Mouse (Mus musculus) CD4-positive, CD25-positive, alpha-beta regulatory T cell, adult 4 months (primary cell): ENCODE results near the gene Sdccag8. TPM values are rescaled to one million over a fixed set of nuclear protein-coding genes. Genes with fewer than 3 reads are reported as not detected.
"Not testable (repeated sequence)": the region's sequence is repeated elsewhere in the genome, so short reads cannot be mapped to it uniquely, and the experiment has no call there.

Experiments
- ATAC-seq: one replicate; pipeline ENCODE4 v1.8.0; 2017
- polyA plus RNA-seq, 2 experiments: library from polyadenylated mRNA; unstranded; fragments of 100-300 nt; shearing (Covaris generic); gene quantifications; one replicate each; pipeline ENCODE4 v1.2.1; 2017

Gene Sdccag8
- polyA plus RNA-seq, 2 experiments from 2014 or later = 25.3 to 25.5 TPM

DNA sequence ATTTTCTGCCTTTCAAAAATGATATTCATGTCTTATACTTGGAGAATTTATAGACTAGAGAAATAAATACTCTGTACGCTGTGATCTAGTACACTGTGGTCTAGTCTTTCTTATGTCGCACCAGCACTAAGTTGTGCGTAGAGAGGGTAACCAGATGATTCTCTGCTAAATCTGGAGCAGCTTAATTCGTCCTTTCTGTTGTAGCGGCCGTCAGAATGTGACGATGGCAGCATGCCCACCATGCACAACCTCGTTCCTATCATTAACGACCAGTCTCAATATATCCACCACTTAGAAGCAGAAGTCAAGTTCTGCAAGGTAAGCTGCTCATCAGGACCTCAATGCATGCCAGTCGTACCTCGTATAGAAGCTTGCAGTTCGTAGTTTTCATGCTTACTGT is 14.2 kb downstream of the Sdccag8 start:
- no peak for ATAC-seq

DNA sequence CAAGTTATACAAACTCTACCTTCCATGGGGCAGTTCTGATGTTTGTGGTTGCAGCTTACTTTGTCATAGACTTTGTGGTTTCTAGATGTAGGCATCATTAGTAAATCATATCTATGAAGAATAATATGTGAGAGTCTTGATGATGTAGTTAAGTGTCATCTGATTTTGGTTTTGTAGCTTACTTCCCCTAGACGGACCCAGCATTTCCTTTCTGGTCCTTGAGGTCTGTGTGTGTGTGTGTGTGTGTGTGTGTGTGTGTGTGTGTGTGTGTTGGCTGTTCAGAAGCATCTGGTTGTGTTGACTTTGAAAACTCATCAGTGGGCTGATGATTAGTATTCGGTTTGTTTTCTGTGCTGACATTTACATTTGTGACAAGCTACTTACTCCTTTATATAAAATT is 17.6 kb downstream of the Sdccag8 start:
- peak; percentile 49 for ATAC-seq

DNA sequence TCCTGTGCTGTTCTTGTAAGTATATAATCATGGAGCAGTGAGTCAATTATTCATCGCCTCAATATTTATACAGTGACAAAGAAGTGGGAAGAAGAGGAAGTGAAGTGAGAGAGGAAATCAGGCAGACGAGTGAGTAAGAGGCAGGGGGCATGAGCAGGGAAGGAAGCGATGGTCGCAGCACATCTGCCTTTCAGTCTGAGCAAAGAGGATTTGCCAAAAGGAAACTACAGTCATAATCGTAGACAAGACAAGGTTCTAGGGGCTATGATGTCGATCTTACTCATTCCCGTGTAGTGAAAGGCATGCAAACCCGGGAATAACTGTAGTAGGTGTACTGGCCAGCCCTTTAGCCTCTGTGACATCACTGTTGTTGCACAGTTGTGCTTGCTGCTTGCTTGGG is 18.1 kb downstream of the Sdccag8 start:
- peak; percentile 35 for ATAC-seq

DNA sequence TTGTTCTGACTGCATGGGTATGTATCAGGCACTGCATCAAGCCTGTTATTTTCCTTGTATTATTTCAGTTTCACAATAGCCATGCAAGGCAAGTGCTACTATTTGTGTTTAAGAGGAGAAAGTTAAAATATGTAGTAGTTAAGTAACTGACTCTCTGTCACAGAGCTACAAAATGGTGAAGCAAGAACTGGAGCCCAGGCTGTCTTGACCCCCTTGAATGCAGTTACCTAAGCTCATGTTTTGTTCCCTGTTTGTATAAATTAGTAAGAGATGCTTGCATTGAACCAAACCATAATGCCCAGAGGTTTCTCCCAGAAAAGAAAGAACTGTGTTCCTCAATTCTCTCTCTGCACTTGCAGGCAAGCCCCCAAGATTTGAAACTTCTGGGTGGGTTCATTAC is 18.8 kb downstream of the Sdccag8 start:
- ATAC-seq = no peak

DNA sequence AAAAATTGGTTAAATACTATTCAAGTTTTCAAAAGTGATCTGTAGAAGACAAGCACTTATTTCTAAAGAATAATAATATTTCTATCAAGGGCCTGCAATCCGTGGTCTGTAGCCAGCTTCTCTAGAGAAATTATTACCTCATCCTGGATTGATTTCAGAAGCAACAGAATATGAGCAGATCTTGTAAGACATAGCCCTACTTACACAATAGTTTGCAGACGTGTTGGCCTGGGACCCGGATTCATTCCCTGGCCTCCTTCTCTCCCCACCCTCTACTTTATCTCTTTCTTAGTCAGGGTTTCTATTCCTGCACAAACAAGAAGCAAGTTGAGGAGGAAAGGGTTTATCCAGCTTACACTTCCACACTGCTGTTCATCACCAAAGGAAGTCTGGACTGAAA is 19.5 kb downstream of the Sdccag8 start:
- no peak for ATAC-seq

DNA sequence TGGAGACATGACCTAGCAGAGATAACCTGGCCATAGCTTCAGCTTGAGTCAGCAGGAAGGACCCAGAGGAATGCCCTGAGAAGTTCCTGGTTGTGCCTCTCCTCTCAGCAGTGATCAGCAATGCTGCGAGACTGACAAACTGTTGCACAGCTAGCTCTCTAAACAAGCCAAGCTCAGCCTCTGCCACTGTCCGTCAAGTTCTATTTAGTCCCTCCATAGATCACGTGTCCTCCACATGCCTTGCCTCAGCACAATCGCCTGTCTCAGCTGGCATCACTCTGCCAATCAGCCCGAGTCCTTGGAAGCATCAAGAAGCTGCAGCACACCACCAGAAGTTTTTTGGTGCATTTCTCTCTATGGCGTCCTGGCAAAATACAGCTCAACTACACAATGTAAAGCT is 20.4 kb downstream of the Sdccag8 start:
- ATAC-seq = no peak

DNA sequence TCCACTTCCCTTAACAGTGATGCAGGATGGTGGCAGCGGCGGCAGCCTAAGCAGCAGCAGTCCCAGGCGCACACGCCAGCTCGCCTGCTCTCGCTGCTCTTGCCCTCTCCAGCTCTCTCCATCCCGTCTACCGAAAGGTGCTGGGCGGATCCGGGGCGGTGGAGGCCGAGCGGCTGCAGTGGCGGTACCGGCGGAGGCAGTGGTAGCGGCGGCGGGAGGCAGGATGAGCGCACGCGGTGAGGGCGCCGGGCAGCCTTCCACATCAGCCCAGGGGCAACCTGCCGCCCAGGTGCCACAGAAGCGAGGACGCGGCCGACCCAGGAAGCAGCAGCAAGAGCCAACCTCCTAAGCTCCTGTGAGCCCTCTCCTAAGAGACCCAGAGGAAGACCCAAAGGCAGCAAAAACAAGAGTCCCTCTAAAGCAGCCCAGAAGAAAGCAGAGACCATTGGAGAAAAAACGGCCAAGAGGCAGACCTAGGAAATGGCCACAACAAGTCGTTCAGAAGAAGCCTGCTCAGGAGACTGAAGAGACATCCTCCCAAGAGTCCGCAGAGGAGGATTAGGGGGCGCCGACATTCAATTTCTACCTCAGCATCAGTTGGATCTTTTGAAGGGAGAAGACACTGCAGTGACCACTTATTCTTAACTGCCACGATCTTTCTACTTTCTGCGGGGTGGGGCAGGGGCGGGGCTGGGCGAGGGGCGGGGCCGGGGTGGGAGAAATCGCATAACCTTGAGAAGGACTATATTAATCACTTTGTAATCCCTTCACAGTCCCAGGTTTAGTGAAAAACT is 21.2 kb downstream of the Sdccag8 start:
- peak; percentile 35 for ATAC-seq

DNA sequence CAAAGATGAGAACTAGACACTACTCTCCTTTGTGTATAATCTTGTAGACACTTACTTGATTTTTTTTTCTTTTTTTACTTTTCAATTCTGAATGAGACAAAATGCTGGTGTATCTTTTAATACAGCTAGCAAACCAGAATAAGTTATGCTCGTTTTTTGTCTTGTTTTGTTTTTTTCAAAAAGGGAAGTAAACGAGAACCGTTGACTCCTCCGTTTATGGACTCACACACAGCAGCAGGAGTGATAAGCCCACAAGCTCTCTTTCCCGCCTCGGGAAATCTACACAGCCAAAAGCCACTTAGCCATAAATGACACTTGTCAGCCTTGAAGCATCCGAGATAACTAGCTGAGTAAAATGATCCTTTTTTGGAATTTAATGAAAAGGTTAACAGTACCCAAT is 22.1 kb downstream of the Sdccag8 start:
- not testable (repeated sequence) for ATAC-seq

DNA sequence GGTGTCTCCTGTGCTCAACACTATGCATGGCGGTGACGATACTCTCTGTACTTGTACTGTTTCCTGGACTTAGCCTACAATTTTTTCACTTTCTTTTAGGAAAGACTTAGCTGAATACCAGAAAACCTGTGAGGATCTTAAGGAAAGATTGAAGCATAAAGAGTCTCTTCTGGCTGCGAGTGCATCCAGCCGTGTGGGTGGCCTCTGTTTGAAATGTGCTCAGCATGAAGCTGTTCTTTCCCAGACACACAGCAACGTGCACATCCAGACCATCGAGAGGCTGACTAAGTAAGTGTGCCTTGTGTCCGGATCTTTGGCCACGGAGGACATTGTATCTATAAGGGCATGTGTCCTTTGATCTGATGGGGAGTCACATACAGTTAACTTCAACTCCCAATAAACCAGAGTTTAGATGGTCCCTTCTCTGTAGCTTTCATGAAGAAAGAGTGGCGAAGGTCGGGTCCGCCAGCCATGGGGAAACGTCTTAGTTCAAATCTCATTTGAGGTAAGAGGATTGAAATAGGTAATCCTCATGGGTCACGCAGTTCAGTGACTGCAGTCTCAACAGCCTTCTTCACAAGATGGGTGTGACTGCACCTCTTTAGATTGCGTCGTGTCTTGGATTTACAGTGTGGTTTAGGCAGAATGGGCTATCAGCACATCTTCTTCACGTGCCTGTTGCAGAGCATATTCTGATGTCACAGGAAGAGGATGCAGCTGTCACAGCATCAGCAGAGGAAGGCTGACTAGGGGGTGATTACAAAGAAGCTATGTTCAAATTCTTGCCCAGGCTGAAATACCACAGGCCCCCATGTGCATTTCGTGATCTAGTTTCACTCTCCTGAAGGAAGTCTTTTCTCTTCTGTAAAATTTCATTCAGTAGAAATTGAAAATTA is 30.9 kb downstream of the Sdccag8 start:
- ATAC-seq = peak; percentile 75

DNA sequence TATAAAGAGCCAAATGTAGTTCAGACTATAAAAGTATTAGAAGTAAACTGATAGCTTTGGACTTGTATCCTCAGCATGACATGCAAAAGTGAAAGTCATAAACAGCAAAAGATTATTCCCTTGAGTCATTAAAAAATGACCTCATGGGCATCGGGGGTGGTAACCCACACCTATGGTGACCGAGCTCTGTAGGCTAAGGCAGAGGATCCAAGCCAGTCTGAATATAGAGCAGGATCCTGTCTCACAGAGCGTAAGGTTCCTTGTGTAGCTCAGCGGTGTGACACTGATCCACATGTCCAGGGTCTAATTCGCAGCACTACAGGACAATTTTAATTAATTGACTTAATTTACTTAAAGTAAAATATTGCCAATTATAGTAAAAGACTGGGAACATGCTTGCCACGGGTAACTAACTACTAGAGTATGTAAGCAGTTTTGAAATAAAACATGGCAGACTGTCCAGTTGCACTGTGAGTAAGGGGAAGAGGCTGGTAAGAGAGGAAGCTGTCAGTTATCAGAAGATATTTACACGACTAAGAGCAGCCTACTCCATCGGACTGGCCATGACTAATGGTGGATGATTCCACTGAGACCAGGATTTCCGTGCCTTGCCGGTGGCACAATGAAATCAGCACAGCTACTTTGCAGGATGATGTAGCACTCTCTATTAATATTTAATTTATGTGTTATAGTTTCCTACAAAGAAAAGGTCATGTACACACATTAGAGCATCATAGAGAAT is 32.8 kb downstream of the Sdccag8 start:
- no peak for ATAC-seq

DNA sequence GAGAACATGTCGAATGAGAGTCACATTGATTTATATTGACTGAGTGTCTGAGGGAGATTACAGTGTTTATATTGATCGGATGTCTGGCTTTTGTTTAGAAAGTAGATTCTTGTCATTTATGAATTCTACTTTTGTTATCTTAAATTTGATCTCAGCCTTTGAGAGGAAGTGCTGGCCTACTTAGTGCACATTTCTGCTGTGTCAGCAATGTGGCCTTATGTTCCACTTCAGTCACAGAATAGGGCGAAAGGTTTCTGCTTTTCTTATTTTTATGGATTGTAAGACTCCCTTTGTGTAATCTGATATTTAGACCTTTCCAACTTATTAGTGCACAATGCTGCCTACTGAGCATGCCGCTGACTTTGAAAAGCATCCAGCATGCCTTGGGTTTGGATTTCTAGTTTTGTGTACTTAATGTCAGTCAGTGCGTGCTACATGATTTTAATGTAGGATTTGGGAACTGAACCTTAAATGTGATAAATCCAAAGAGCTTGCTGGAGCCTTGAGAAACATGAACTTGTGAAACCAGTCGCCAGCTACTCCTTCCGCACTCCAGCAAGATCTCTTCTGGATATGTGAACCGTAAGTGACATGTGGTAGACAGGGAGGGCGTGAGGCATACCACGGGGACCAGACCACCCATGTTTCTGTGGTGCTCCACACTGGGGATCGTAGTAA is 34.3 kb downstream of the Sdccag8 start:
- peak; percentile 68 for ATAC-seq

DNA sequence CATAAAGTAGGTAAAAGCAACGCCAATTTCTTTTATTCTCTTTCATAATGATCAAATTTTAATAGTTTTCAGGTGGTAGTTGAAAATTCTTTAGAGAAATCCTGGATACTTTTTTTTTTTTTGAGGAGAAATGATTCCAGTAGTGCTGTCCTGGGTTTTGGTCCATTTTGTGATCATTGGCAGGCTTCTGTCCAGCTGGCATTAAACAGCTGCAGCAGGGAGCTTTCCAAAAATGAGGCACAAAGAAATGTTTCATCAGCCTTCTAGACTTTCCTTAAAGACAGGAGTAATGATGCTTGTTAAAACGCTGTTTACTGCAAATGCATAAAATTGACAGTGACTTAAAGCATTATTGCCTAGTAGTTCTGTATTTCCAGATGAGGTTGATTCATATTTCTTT is 34.9 kb downstream of the Sdccag8 start:
- ATAC-seq = no peak

DNA sequence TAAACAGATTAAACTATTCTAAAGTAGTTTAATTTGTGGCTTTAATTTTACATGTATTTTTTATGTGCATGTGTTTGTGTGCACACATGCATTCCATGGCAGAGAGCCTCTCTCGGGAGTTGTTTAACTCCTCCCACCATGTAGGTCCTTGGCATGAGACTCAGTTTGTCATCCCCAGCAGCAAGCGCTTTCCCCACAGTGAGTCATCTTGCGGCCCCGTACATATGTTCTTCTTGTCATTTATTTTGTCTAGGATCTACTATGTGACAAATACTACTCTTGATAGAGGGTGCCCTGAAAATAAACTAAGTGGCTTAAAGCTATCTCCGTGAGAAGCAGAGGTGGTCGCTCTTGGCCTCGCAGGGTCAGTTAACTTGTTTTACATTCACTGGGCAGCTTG is 36.9 kb downstream of the Sdccag8 start:
- ATAC-seq = no peak

DNA sequence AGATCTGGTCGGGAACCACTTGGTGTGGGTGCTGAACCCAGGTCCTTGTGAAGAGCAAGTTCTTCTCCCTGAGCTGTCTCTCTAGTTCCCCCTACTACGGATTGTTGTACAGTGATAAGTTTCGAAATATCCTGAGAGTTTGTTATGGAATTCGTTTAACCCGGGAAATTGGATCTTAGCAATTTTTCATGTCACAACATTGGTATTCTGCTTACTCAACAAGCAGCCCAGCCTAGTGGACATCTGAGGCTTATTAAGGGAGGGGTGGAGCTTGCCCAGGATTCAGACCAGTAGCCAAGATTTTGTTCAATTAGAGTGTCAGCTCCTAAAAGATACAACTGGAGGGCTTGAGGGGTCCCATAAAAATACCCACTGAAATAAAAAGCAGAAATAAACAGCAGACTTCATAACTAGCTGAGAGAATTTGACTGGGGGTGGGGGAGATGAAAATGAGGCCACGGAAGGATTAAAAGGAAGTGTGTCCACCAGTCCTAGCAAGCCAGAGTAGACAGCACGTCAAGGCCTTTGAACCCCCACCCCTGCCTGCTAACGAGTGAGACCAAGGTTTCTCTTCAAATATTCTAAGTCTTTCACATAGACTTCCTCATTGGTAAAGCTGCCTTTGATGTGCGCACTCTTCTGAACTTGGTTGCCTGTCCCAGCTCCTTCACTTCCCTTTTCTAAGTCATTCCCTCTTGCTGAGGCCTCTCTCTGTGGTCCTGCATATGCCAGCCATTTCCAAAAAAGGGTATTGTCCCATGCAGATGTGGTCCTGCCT is 38.5 kb downstream of the Sdccag8 start:
- no peak for ATAC-seq

DNA sequence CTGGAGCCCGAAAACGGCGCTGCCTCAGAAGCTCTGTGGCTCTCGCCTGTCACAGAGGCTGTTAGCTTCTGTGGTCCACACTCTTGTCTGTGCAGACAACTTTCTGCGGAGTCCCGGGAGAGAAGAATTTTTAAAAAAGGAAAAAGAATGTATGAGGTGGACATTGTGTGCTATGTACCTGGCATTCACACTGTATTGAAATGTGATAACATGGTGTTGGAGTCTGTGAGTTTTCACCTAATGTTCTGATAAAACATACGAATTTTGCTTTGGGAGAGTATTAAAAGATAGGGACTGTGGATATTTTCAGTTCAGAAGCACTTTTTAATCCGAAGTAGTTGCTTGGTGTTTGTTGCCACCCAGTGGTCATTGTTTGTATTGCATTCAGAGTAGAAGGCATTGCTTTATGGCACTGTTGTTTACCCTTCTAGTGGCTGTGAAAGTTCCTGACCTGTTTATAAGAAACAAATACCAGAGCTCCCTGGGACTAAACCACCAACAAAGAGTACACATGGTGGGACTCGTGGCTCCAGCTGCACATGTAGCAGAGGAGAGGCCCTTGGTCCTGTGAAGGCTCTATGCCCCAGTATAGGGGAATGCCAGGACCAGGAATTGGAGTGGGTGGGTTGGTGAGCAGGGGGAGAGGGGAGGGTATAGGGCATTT is 47.7 kb downstream of the Sdccag8 start:
- peak; percentile 93 for ATAC-seq

DNA sequence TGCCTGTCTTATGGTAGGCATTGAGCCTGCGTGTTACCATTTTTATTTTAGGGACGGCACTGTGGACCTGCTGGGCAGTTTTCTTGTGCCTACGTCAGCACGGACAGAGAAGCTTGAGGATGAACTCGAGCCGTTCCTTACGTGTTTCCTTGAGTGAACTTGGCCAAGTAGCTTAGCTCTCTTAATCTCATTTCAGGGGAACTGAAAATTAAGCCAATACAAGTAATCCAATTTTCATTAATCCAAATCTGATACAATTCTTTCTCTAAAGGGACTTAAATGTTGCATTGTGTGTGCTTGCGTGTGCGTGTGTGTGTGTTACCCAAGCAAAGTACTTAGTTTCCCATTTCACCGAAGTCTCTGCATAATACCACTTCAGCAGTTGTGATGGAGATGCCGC is 56.0 kb downstream of the Sdccag8 start:
- ATAC-seq = no peak

DNA sequence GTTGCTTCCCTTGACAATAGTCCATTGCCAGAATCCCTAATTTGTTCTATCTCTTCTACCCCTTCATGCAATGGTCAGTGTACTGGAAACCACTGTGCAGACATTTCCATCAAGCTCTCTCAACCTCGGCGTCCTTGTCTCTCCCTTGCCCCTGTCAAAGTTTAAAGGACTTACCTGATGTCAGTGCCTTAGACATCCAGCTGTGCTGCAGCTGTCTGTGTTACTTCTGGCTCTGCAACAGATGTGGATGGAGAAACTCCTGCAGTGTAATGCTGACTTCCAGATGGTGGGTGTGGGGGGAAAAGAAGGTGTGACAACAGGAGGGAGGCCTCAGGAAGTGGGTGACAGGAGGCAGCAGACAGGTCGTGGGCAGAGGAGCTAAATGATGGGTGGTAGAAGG is 57.5 kb downstream of the Sdccag8 start:
- ATAC-seq = no peak

DNA sequence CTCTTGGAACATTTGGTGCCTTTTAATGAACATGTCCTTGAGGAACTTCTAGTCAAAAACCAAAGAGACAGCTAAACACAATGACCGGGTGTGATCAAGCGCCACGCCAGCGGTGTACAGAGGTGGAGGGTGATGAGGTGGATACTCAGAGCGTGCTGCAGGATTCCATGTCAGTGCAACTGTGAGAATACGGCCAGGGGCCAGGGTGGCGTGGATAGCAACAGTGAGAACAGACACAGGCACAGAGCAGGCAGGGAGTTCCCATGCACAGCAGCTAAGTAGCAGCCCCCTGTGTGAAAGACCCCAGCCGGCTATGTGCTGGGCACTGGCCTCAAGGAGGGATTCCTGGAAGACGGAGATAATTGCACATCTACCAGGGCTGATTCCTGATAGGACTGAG is 59.0 kb downstream of the Sdccag8 start:
- no peak for ATAC-seq

DNA sequence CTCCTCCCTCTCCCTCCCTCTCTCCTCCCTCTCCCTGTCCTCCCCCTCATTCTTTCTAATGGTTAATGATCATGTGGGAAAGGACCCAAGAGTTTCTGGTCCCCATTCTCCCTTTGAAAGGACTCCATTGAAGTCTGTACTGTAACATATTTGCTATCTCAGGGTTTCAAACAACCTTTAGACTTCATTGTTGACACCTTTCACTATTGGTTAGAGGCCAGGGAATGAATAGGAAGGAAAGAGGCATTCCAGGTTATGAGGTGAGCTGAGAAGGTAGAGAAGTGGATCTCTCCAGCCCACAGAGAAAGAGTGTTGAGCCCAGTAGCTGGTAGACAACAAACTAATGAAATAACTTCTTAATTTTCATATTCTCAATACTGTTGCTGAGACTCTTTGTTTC is 59.7 kb downstream of the Sdccag8 start:
- ATAC-seq = no peak

DNA sequence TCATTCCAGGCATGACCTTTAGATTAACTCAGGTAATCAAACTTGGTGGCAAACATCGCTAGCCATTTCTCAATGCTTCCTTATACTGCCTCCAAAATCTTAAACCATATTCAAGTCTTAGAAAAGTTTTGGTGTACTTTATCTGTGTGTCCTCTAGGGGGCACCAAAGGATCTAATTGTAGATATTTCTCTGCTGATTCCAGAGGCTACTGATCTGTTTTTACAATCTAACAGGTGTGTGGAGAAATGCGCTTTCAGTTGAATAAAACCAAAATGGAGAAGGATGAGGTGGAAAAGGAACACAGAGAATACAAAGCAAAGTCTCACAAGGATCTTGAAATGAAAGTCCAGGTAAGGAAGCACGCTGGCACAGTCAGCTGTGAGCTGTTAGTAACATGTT is 63.3 kb downstream of the Sdccag8 start:
- peak; percentile 89 for ATAC-seq

DNA sequence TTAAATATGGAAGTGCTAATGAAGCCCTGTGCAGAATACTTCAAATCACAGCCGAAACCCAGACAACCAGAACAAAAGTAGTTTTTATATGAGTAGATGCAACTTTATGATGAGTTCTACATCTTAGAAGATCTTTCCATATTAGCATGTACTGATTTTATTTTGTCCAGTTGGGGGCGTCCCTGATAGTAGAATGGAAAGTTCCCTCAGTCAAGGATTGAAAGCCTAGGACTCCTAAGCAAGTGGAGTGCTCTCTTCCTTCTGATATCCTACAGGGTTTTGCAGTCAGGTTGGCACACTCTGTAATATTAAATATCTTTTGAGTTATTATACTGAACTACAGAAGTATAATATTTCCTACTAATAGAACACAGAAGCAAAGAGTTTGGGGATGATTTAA is 64.5 kb downstream of the Sdccag8 start:
- no peak for ATAC-seq
